Comparison of ENCODE assay signal across 8 mouse cellular contexts in the genomic region with DNA sequence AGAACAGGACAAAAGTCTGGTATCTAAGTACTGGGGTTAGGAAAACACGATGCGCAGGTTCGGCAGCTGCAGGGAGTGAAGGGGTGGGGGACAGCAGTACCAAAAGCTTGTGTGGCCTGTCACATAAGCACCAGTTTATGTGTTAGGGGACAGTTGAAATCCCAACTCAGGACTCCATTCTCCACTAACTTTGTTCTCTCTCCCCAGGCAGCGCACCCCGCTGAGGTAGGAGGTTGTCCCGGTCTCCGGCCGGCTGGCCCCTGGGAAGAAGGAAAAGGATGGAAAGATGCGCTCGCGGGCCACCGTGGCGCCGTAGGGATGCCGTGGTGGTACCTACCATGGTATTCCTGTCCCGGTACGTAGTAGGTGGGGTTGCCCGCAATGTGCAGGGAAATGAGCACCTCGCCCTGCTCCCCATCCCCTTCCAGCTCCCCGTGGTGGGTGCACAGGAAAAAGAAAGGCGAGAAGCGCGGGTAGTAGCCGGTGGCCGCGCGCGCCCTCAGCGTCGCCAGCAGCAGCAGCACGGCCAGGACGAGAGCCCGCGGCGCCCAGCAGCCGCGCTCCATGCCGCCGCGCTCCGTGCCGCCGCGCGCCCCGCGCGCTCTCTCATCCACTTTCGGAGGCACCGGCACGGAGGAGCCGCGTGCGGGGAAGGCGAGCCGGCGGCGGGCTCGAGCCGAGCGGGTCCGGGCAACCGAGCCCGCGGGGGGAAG. TPM values are rescaled to one million over a fixed set of nuclear protein-coding genes. Genes with fewer than 3 reads are reported as not detected.
DNase-seq lines count a peak whose midpoint lies in the region; ATAC-seq and TF ChIP-seq lines count a peak whose summit lies in the region.

No protein-coding gene starts in this region.

- POLR2A ChIA-PET in Patski (lab: Charles Lee) = no interaction called here

- under 1% methylated on average over 41 of the region's 65 CpGs for WGBS in kidney, postnatal 0 days
- under 1% methylated on average over 63 of the region's 65 CpGs for WGBS in heart, embryonic 15.5 days
- WGBS in liver, embryonic 15.5 days (ENCODE audit: insufficient replicate concordance) = 1% methylated on average over 65 of the region's 65 CpGs

- peak; percentile 50 for ATAC-seq in kidney, postnatal 0 days (replicated peaks; ENCODE audit: low FRiP score, low read depth)
- ATAC-seq in Patski = peak; percentile 16
- peak; percentile 23; the same call in 1 of the 2 replicates for ATAC-seq in heart, embryonic 15.5 days (replicated peaks; ENCODE audit: insufficient number of reproducible peaks, insufficient read depth, low FRiP score, low read depth)
- peak; percentile 2; the same call in 1 of the 2 replicates for ATAC-seq in liver, embryonic 15.5 days (ENCODE audit: insufficient read depth)
- no peak for ATAC-seq in monocyte, adult 5-6 weeks (replicated peaks; ENCODE audit: insufficient number of reproducible peaks, low FRiP score, low TSS enrichment, poor library complexity, severe bottlenecking)

- no peaks in the 10 kb centered on the region for H3K9me3 ChIP-seq in kidney, postnatal 0 days (replicated peaks; ENCODE audit: low read length)
- no peaks in the 10 kb centered on the region for H3K9me3 ChIP-seq in heart, embryonic 15.5 days (replicated peaks)
- H3K9me3 ChIP-seq in liver, embryonic 15.5 days (replicated peaks) = 0 out of 2 replicates have a peak, but pooled peaks cover 4% of the 10 kb centered on the region

- in situ Hi-C loops in Patski (cut with MboI; ENCODE audit: low pct_unique_long_range_greater_than_20kb) = no loop called here

- CTCF ChIA-PET in Patski (lab: Charles Lee) = no interaction called here

- H3K4me3 ChIP-seq in kidney, postnatal 0 days (replicated peaks; ENCODE audit: low read depth, low read length) = peak overlapping the region; percentile 55
- H3K4me3 ChIP-seq in heart, embryonic 15.5 days = peak overlapping the region; percentile 63
- H3K4me3 ChIP-seq in liver, embryonic 15.5 days (replicated peaks) = peak overlapping the region; percentile 78

- DNase-seq in kidney, postnatal 0 days (ENCODE audit: low spot score) = peak; percentile 31
- DNase-seq in kidney, adult 8-10 months = no peak
- no peak for DNase-seq in Patski (ENCODE audit: low read depth, low spot score)
- DNase-seq in cerebellum, adult 9-11 months = peak; percentile 69
- no peak for DNase-seq in urinary bladder, adult 2 months (ENCODE audit: low spot score)

- H3K36me3 ChIP-seq in kidney, postnatal 0 days (ENCODE audit: insufficient read depth, low read length) = no peaks in the 10 kb centered on the region
- H3K36me3 ChIP-seq in heart, embryonic 15.5 days = no peaks in the 10 kb centered on the region
- H3K36me3 ChIP-seq in liver, embryonic 15.5 days (replicated peaks) = no peaks in the 10 kb centered on the region

- H3K9ac ChIP-seq in kidney, postnatal 0 days (ENCODE audit: low read depth, low read length) = peak overlapping the region; percentile 52
- peak overlapping the region; percentile 52 for H3K9ac ChIP-seq in heart, embryonic 15.5 days
- peak overlapping the region; percentile 93 for H3K9ac ChIP-seq in liver, embryonic 15.5 days

- peaks cover 51% of the 10 kb centered on the region for H3K27me3 ChIP-seq in kidney, postnatal 0 days (ENCODE audit: insufficient read depth, low read length)
- peaks cover 55% of the 10 kb centered on the region for H3K27me3 ChIP-seq in Patski
- peaks cover 92% of the 10 kb centered on the region for H3K27me3 ChIP-seq in heart, embryonic 15.5 days
- peaks cover 77% of the 10 kb centered on the region for H3K27me3 ChIP-seq in liver, embryonic 15.5 days

- TF ChIP-seq CTCF in kidney, postnatal 0 days (IDR thresholded peaks at IDR 0.05; ENCODE audit: low read depth) = no peak
- TF ChIP-seq CTCF in Patski (IDR thresholded peaks at IDR 0.05) = no peak

- H3K4me1 ChIP-seq in kidney, postnatal 0 days (replicated peaks; ENCODE audit: insufficient read depth, low read length) = 0 out of 2 replicates have a peak, but pooled peaks cover 7% of the 10 kb centered on the region
- peaks cover 23% of the 10 kb centered on the region for H3K4me1 ChIP-seq in heart, embryonic 15.5 days (replicated peaks)
- peaks cover 55% of the 10 kb centered on the region for H3K4me1 ChIP-seq in liver, embryonic 15.5 days (replicated peaks)

- peak overlapping the region; percentile 94 for H3K4me2 ChIP-seq in kidney, postnatal 0 days (ENCODE audit: low read length)
- peak overlapping the region; percentile 99 for H3K4me2 ChIP-seq in heart, embryonic 15.5 days
- H3K4me2 ChIP-seq in liver, embryonic 15.5 days = peak overlapping the region; percentile 96

- no peak overlapping the region for H3K27ac ChIP-seq in kidney, postnatal 0 days
- H3K27ac ChIP-seq in heart, embryonic 15.5 days = no peak overlapping the region
- H3K27ac ChIP-seq in liver, embryonic 15.5 days (replicated peaks) = peak overlapping the region; percentile 92

RNA-seq across cellular contexts. Expression of gene Reln, which starts 0.5 kb away (rescaled TPM):
- polyA plus RNA-seq in kidney, postnatal 0 days (2015; fragmentation: Nextera tagmentation; extraction: Ambion mirVana) = 13.0 and 14.5 TPM in 2 replicates
- polyA plus RNA-seq in Patski (2021) = not detected
- polyA plus RNA-seq in heart, embryonic 15.5 days (2015; fragmentation: Nextera tagmentation; extraction: Ambion mirVana) = 1.5 and 1.8 TPM in 2 replicates
- 18.7 and 26.2 TPM in 2 replicates for polyA plus RNA-seq in liver, embryonic 15.5 days (2015; fragmentation: Nextera tagmentation; extraction: Ambion mirVana)
- 0.57 to 7.5 TPM (median 0.85 TPM) in 3 replicates for total RNA-seq in monocyte, adult 5-6 weeks (2017)
- 12.8 and 13.0 TPM in 2 replicates for polyA plus RNA-seq in urinary bladder, adult 2 months (2012; rRNA removed)

Comparison
In these comparisons a context has a peak if more than half of its experiments do, and no peak if none do; other contexts are left out.
1. DNase-seq: peak in kidney, postnatal 0 days (single experiment) and cerebellum, adult 9-11 months (single experiment); none in kidney, adult 8-10 months (0 of 2), Patski (single experiment) and urinary bladder, adult 2 months (single experiment).
2. Peak in every context shown above with its lines, with median percentiles within 50 percentile points of each other: H3K4me2 ChIP-seq, H3K4me3 ChIP-seq and H3K9ac ChIP-seq.